In genomic region chr1:188214885-188215611, GRCm38 (mm10) we compare ENCODE assay signal across 17 mouse cellular contexts. TPM values are rescaled to one million over a fixed set of nuclear protein-coding genes. Genes with fewer than 3 reads are reported as not detected.
DNase-seq lines count a peak whose midpoint lies in the region; ATAC-seq and TF ChIP-seq lines count a peak whose summit lies in the region.
"Had no signal": no experiment of that assay in that cellular context is flagged by ENCODE, and none has a peak within 500 bp of the region (broad histone marks: within the 10 kb centered on the region; RNA-seq: fewer than 3 reads in every experiment).

No protein-coding gene starts in this region.

- no peak for TF ChIP-seq EP300 in heart, postnatal 0 days (IDR thresholded peaks at IDR 0.05; ENCODE audit: low read depth)

- peak overlapping the region; percentile 9; the same call in 1 of the 2 replicates for H3K4me2 ChIP-seq in heart, postnatal 0 days (ENCODE audit: low read depth, low read length)
- no peak overlapping the region for H3K4me2 ChIP-seq in kidney, embryonic 16.5 days (replicated peaks; ENCODE audit: low read depth, low read length)
- H3K4me2 ChIP-seq: embryonic facial prominence, embryonic 15.5 days; hindbrain, embryonic 12.5 days; liver, embryonic 12.5 days had no signal

- intact Hi-C loops in heart, postnatal 14 days (cut with DNase I): no loop called here

- no peak overlapping the region for H3K9ac ChIP-seq in heart, postnatal 0 days (replicated peaks; ENCODE audit: low read depth, low read length)
- H3K9ac ChIP-seq in kidney, embryonic 16.5 days (replicated peaks; ENCODE audit: low read length): no peak overlapping the region
- H3K9ac ChIP-seq: embryonic facial prominence, embryonic 15.5 days; hindbrain, embryonic 12.5 days; liver, embryonic 12.5 days had no signal

- no peaks in the 10 kb centered on the region for H3K27me3 ChIP-seq in heart, postnatal 0 days (ENCODE audit: control insufficient read depth, insufficient read depth, low read length)
- H3K27me3 ChIP-seq in kidney, embryonic 16.5 days (ENCODE audit: insufficient read depth, low read length): no peaks in the 10 kb centered on the region
- H3K27me3 ChIP-seq: embryonic facial prominence, embryonic 15.5 days; hindbrain, embryonic 12.5 days; liver, embryonic 12.5 days; megakaryocyte, embryonic 14.5 days had no signal

- WGBS in heart, postnatal 0 days: 26% methylated on average over 10 of the region's 10 CpGs
- 57% methylated on average over 10 of the region's 10 CpGs for WGBS in kidney, embryonic 16.5 days

- no peak overlapping the region; the same call in 1 of the 2 replicates for H3K27ac ChIP-seq in heart, postnatal 0 days (ENCODE audit: low read depth)
- no peak overlapping the region for H3K27ac ChIP-seq in kidney, embryonic 16.5 days (ENCODE audit: low read length)
- H3K27ac ChIP-seq: embryonic facial prominence, embryonic 15.5 days; hindbrain, embryonic 12.5 days; left cerebral cortex, adult 2 months; liver, embryonic 12.5 days had no signal

- TF ChIP-seq CTCF in heart, postnatal 0 days (IDR thresholded peaks at IDR 0.05; ENCODE audit: low read depth): no peak

- H3K4me1 ChIP-seq in heart, postnatal 0 days (ENCODE audit: control insufficient read depth, insufficient read depth): no peaks in the 10 kb centered on the region
- H3K4me1 ChIP-seq in kidney, embryonic 16.5 days (ENCODE audit: insufficient read depth, low read length): peaks cover 3% of the 10 kb centered on the region; the same call in 1 of the 2 replicates
- H3K4me1 ChIP-seq: embryonic facial prominence, embryonic 15.5 days; hindbrain, embryonic 12.5 days; liver, embryonic 12.5 days; megakaryocyte, embryonic 14.5 days had no signal

- no peak for ATAC-seq in heart, postnatal 0 days (ENCODE audit: insufficient read depth, low read depth)
- ATAC-seq in kidney, embryonic 16.5 days (ENCODE audit: low FRiP score, low TSS enrichment): peak; percentile 35; the same call in 1 of the 2 replicates
- ATAC-seq: liver, embryonic 12.5 days had no signal

- no peaks in the 10 kb centered on the region for H3K9me3 ChIP-seq in heart, postnatal 0 days (replicated peaks; ENCODE audit: control insufficient read depth, low read length)
- H3K9me3 ChIP-seq in kidney, embryonic 16.5 days (ENCODE audit: low read length): no peaks in the 10 kb centered on the region
- H3K9me3 ChIP-seq: embryonic facial prominence, embryonic 15.5 days; hindbrain, embryonic 12.5 days; liver, embryonic 12.5 days had no signal

- no peak overlapping the region for H3K4me3 ChIP-seq in heart, postnatal 0 days (ENCODE audit: low read depth, low read length)
- no peak overlapping the region for H3K4me3 ChIP-seq in kidney, embryonic 16.5 days (ENCODE audit: low read length)
- H3K4me3 ChIP-seq: embryonic facial prominence, embryonic 15.5 days; hindbrain, embryonic 12.5 days; left cerebral cortex, adult 2 months; liver, embryonic 12.5 days; megakaryocyte, embryonic 14.5 days had no signal

- peaks cover 10% of the 10 kb centered on the region; the same call in 1 of the 2 replicates for H3K36me3 ChIP-seq in heart, postnatal 0 days (replicated peaks; ENCODE audit: control insufficient read depth, insufficient read depth, low read length)
- H3K36me3 ChIP-seq in kidney, embryonic 16.5 days (ENCODE audit: insufficient read depth, low read length): no peaks in the 10 kb centered on the region
- H3K36me3 ChIP-seq: embryonic facial prominence, embryonic 15.5 days; hindbrain, embryonic 12.5 days; liver, embryonic 12.5 days had no signal

- DNase-seq in cerebellum, postnatal 10 days: peak; percentile 22 to 25
- DNase-seq in cerebellum, postnatal 25 days: no peak
- peak; percentile 43 for DNase-seq in heart, postnatal 0 days (ENCODE audit: low spot score)
- no peak for DNase-seq in heart, postnatal 14 days
- peak; percentile 14 for DNase-seq in NIH3T3 (ENCODE audit: low read depth)
- no peak for DNase-seq in cerebellum, postnatal 4 days (ENCODE audit: low spot score in 2 of 2)
- no peak for DNase-seq in frontal cortex, adult 2 months (ENCODE audit: extremely low spot score in 1 of 2, low spot score in 1 of 2)
- DNase-seq: cerebellum, adult 9-10 months; retina, postnatal 1 day; spleen, adult 18-20 months had no signal

RNA-seq across cellular contexts. Expression of gene Ush2a, which starts 46.8 kb away (rescaled TPM):
- 0.11 and 0.77 TPM in 2 replicates for total RNA-seq in heart, postnatal 0 days (2014; rRNA removed; ENCODE audit: low replicate concordance)
- 0.10 TPM in 1 of 2 replicates, not detected in the other for polyA plus RNA-seq in heart, postnatal 0 days (2015; fragmentation: Nextera tagmentation; extraction: Ambion mirVana)
- under 1 TPM; 0.10 to 0.15 TPM for total RNA-seq in heart, postnatal 14 days (2021)
- polyA plus RNA-seq in kidney, embryonic 16.5 days (2015; fragmentation: Nextera tagmentation; extraction: Ambion mirVana): 0.05 TPM in 1 of 2 replicates, not detected in the other
- 0.16 and 0.29 TPM in 2 replicates for polyA plus RNA-seq in frontal cortex, adult 2 months (2012; rRNA removed)
- total RNA-seq: gastrocnemius, adult 8-10 months had no signal

Comparison
In these comparisons a context has a peak if more than half of its experiments do, and no peak if none do; other contexts are left out.
1. DNase-seq: peak in cerebellum, postnatal 10 days (2 of 2), heart, postnatal 0 days (single experiment) and NIH3T3 (single experiment); none in cerebellum, postnatal 25 days (0 of 2), heart, postnatal 14 days (0 of 2), cerebellum, postnatal 4 days (0 of 2) and frontal cortex, adult 2 months (0 of 2).